In the genomic region with DNA sequence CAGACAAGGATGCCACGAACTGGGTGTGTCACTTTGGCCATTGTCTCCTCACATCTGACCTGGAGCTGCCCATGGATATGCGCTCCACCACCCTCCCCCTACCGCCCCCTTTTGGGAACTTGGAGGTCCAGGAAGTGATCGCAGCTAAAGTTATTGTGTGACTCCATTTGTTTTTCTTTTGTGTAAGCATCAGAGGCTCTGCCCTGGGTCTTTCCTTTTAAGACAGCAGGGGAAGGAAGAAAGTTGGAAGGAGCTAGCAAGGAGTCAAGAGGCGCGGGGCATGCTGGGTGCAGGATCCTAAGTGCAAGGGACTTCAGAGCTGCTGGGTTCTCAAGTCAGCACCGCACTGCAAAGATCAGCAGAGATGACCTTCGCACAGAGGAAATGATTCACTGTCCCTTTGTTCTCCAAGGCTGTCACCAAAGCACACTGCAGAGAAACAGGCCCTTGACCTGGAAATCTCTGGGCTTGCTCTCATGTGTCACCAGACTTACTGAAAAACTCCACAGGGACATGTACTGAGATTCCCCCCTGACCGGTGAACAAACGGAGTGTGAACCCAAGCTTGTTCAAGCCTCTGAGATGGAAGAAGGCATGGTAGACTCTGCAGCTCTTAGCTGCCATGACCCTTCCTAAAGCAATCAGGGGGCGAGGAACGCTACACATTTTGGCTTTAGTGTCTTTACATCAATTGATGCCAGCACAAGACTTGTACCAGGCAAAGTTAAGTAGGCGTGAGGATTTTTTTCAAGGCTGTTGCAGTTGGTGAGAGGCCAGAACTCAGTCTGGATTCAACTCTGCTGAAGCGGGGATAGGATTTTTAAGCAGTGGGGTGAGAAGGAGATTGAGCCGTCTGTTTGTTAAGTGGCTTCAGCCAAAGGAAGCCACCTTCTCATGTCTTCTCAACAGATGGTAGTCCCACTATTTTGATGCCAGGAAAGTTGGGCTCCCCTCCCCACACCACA, we compare ENCODE assay signal across 7 mouse cellular contexts. TPM values are rescaled to one million over a fixed set of nuclear protein-coding genes. Genes with fewer than 3 reads are reported as not detected.
DNase-seq lines count a peak whose midpoint lies in the region; ATAC-seq lines count a peak whose summit lies in the region.

No protein-coding gene starts in this region.

- 42% methylated on average over 15 of the region's 15 CpGs for WGBS in heart, embryonic 16.5 days
- WGBS in midbrain, embryonic 15.5 days = 51% methylated on average over 15 of the region's 15 CpGs

- no peaks in the 10 kb centered on the region for H3K27me3 ChIP-seq in heart, embryonic 16.5 days (ENCODE audit: control insufficient read depth, insufficient read depth, low read length)
- no peaks in the 10 kb centered on the region for H3K27me3 ChIP-seq in midbrain, embryonic 15.5 days (replicated peaks)

- no peak overlapping the region for H3K4me3 ChIP-seq in heart, embryonic 16.5 days (ENCODE audit: low read length)
- H3K4me3 ChIP-seq in midbrain, embryonic 15.5 days = no peak overlapping the region

- DNase-seq in adrenal gland, adult 18-20 months (ENCODE audit: low spot score in 2 of 2) = peak; percentile 37 to 60
- DNase-seq in embryo, embryonic 11 days = peak; percentile 56
- peak; percentile 53 for DNase-seq in kidney, postnatal 14 days
- no peak for DNase-seq in urinary bladder, adult 18-20 months (ENCODE audit: low spot score in 2 of 2)
- DNase-seq in right cerebral cortex, postnatal 4 days = no peak

- H3K4me1 ChIP-seq in heart, embryonic 16.5 days (ENCODE audit: control insufficient read depth, insufficient read depth, low read length) = peaks cover 32% of the 10 kb centered on the region
- H3K4me1 ChIP-seq in midbrain, embryonic 15.5 days = peaks cover 24% of the 10 kb centered on the region

- H3K9me3 ChIP-seq in heart, embryonic 16.5 days (replicated peaks; ENCODE audit: control insufficient read depth, low read length) = no peaks in the 10 kb centered on the region
- no peaks in the 10 kb centered on the region for H3K9me3 ChIP-seq in midbrain, embryonic 15.5 days

- no peak overlapping the region for H3K9ac ChIP-seq in heart, embryonic 16.5 days (ENCODE audit: low read length)
- no peak overlapping the region for H3K9ac ChIP-seq in midbrain, embryonic 15.5 days

- no peaks in the 10 kb centered on the region for H3K36me3 ChIP-seq in heart, embryonic 16.5 days (ENCODE audit: control insufficient read depth, insufficient read depth)
- no peaks in the 10 kb centered on the region for H3K36me3 ChIP-seq in midbrain, embryonic 15.5 days (replicated peaks)

- H3K27ac ChIP-seq in heart, embryonic 16.5 days (ENCODE audit: low read length) = peak overlapping the region; percentile 64
- H3K27ac ChIP-seq in midbrain, embryonic 15.5 days = peak overlapping the region; percentile 26; the same call in 1 of the 2 replicates

- H3K4me2 ChIP-seq in heart, embryonic 16.5 days (ENCODE audit: low read depth, low read length) = peak overlapping the region; percentile 36; the same call in 1 of the 2 replicates
- H3K4me2 ChIP-seq in midbrain, embryonic 15.5 days = peak overlapping the region; percentile 35

- ATAC-seq in heart, embryonic 16.5 days (replicated peaks; ENCODE audit: extremely low read depth, insufficient read depth, low FRiP score) = peak; percentile 34; the same call in 1 of the 2 replicates
- no peak for ATAC-seq in midbrain, embryonic 15.5 days (replicated peaks)

RNA-seq across cellular contexts. Expression of gene Ttc30a2, which starts 17.3 kb away (rescaled TPM):
- under 1 TPM in 1 of 2 experiments, not detected in 1; 0.45 TPM for total RNA-seq in adrenal gland, adult 18-20 months (2021)
- polyA plus RNA-seq in heart, embryonic 16.5 days (2015; fragmentation: Nextera tagmentation; extraction: Ambion mirVana) = 1.4 and 1.6 TPM in 2 replicates
- polyA plus RNA-seq in midbrain, embryonic 15.5 days (2015; fragmentation: Nextera tagmentation; extraction: Ambion mirVana) = 0.68 and 0.75 TPM in 2 replicates

RNA-seq across cellular contexts. Expression of gene Ttc30a1, which starts 21.1 kb away (rescaled TPM):
- total RNA-seq in adrenal gland, adult 18-20 months (2021) = 1 to 10 TPM; 2.0 to 2.1 TPM
- 5.7 and 6.2 TPM in 2 replicates for polyA plus RNA-seq in heart, embryonic 16.5 days (2015; fragmentation: Nextera tagmentation; extraction: Ambion mirVana)
- polyA plus RNA-seq in midbrain, embryonic 15.5 days (2015; fragmentation: Nextera tagmentation; extraction: Ambion mirVana) = 8.3 and 9.2 TPM in 2 replicates

RNA-seq across cellular contexts. Expression of gene Ttc30b, which starts 22.3 kb away (rescaled TPM):
- total RNA-seq in adrenal gland, adult 18-20 months (2021) = 10 to 100 TPM; 12.3 to 12.6 TPM
- 12.3 and 13.5 TPM in 2 replicates for polyA plus RNA-seq in heart, embryonic 16.5 days (2015; fragmentation: Nextera tagmentation; extraction: Ambion mirVana)
- 20.2 and 21.2 TPM in 2 replicates for polyA plus RNA-seq in midbrain, embryonic 15.5 days (2015; fragmentation: Nextera tagmentation; extraction: Ambion mirVana)

Comparison
In these comparisons a context has a peak if more than half of its experiments do, and no peak if none do; other contexts are left out.
1. DNase-seq: peak in adrenal gland, adult 18-20 months (2 of 2), embryo, embryonic 11 days (single experiment) and kidney, postnatal 14 days (single experiment); none in urinary bladder, adult 18-20 months (0 of 2) and right cerebral cortex, postnatal 4 days (single experiment).